In genomic region chr9:35482014-35482898, GRCm38 (mm10) we compare ENCODE assay signal across 26 mouse cellular contexts. TPM values are rescaled to one million over a fixed set of nuclear protein-coding genes. Genes with fewer than 3 reads are reported as not detected.
DNase-seq lines count a peak whose midpoint lies in the region; ATAC-seq and TF ChIP-seq lines count a peak whose summit lies in the region.
"Had no signal": no experiment of that assay in that cellular context is flagged by ENCODE, and none has a peak within 500 bp of the region (broad histone marks: within the 10 kb centered on the region; RNA-seq: fewer than 3 reads in every experiment).

No protein-coding gene starts in this region.

- ATAC-seq in heart, embryonic 12.5 days (ENCODE audit: insufficient number of reproducible peaks, low FRiP score) = no peak
- ATAC-seq in kidney, postnatal 0 days (replicated peaks; ENCODE audit: low FRiP score, low read depth) = no peak
- ATAC-seq: midbrain, embryonic 13.5 days had no signal

- no peaks in the 10 kb centered on the region for H3K27me3 ChIP-seq in heart, embryonic 12.5 days (replicated peaks)
- H3K27me3 ChIP-seq in kidney, postnatal 0 days (ENCODE audit: insufficient read depth, low read length) = no peaks in the 10 kb centered on the region
- H3K27me3 ChIP-seq: midbrain, embryonic 13.5 days; stomach, embryonic 15.5 days had no signal

- WGBS in heart, embryonic 12.5 days = 59% methylated on average over 13 of the region's 13 CpGs
- WGBS in kidney, postnatal 0 days = 53% methylated on average over 13 of the region's 13 CpGs

- no peak for TF ChIP-seq CTCF in kidney, postnatal 0 days (IDR thresholded peaks at IDR 0.05; ENCODE audit: low read depth)

- no peak overlapping the region for H3K4me3 ChIP-seq in heart, embryonic 12.5 days
- no peak overlapping the region for H3K4me3 ChIP-seq in kidney, postnatal 0 days (replicated peaks; ENCODE audit: low read depth, low read length)
- H3K4me3 ChIP-seq: gastrocnemius, adult 2 months; left cerebral cortex, adult 2 months; midbrain, embryonic 13.5 days; stomach, embryonic 15.5 days had no signal

- peak overlapping the region; percentile 16; the same call in 1 of the 2 replicates for H3K27ac ChIP-seq in heart, embryonic 12.5 days (ENCODE audit: poor library complexity, severe bottlenecking)
- no peak overlapping the region for H3K27ac ChIP-seq in kidney, postnatal 0 days
- H3K27ac ChIP-seq: gastrocnemius, adult 2 months; left cerebral cortex, adult 2 months; midbrain, embryonic 13.5 days; stomach, embryonic 15.5 days had no signal

- no peak overlapping the region for H3K4me2 ChIP-seq in heart, embryonic 12.5 days
- no peak overlapping the region for H3K4me2 ChIP-seq in kidney, postnatal 0 days (ENCODE audit: low read length)
- H3K4me2 ChIP-seq: midbrain, embryonic 13.5 days; stomach, embryonic 15.5 days had no signal

- H3K4me1 ChIP-seq in heart, embryonic 12.5 days (replicated peaks) = peaks cover 13% of the 10 kb centered on the region
- no peaks in the 10 kb centered on the region for H3K4me1 ChIP-seq in kidney, postnatal 0 days (replicated peaks; ENCODE audit: insufficient read depth, low read length)
- H3K4me1 ChIP-seq: midbrain, embryonic 13.5 days; stomach, embryonic 15.5 days had no signal

- no peak overlapping the region for H3K9ac ChIP-seq in heart, embryonic 12.5 days
- no peak overlapping the region for H3K9ac ChIP-seq in kidney, postnatal 0 days (ENCODE audit: low read depth, low read length)
- H3K9ac ChIP-seq: midbrain, embryonic 13.5 days; stomach, embryonic 15.5 days had no signal

- DNase-seq in heart, postnatal 4 days = no peak
- peak; percentile 61 for DNase-seq in kidney, postnatal 0 days (ENCODE audit: low spot score)
- DNase-seq in kidney, adult 18-20 months = no peak
- DNase-seq in MN1 (ENCODE audit: low spot score) (peak; percentile 26), adipocyte (ENCODE audit: low spot score) (peak; percentile 48)
- DNase-seq in adrenal gland, adult 2 months = no peak
- DNase-seq in testis, postnatal 14 days (ENCODE audit: low spot score) = no peak
- DNase-seq: adrenal gland, postnatal 14 days; cerebellum, adult 11 months; gastrocnemius, adult 2 months; heart, postnatal 14 days; kidney, adult 8-10 months; layer of hippocampus, adult 9-11 months; liver; lung, postnatal 10 days; right cerebral cortex, postnatal 25 days; thymus, adult 2 months had no signal

- peaks cover 54% of the 10 kb centered on the region for H3K36me3 ChIP-seq in heart, embryonic 12.5 days
- peaks cover 7% of the 10 kb centered on the region; the same call in 1 of the 2 replicates for H3K36me3 ChIP-seq in kidney, postnatal 0 days (ENCODE audit: insufficient read depth, low read length)

- H3K9me3 ChIP-seq in heart, embryonic 12.5 days (replicated peaks) = no peaks in the 10 kb centered on the region
- no peaks in the 10 kb centered on the region for H3K9me3 ChIP-seq in kidney, postnatal 0 days (replicated peaks; ENCODE audit: low read length)
- H3K9me3 ChIP-seq: midbrain, embryonic 13.5 days; stomach, embryonic 15.5 days had no signal

RNA-seq across cellular contexts. Expression of gene Gm1113, which starts 35.8 kb away (rescaled TPM):
- polyA plus RNA-seq in heart, embryonic 12.5 days (2016; fragmentation: Nextera tagmentation; extraction: Ambion mirVana) = not detected in 2 replicates
- not detected for total RNA-seq in heart, postnatal 4 days (2021)
- not detected in 2 replicates for polyA plus RNA-seq in kidney, postnatal 0 days (2015; fragmentation: Nextera tagmentation; extraction: Ambion mirVana)
- total RNA-seq in adrenal gland, adult 2 months (2021) = not detected
- not detected in 2 replicates for polyA plus RNA-seq in adrenal gland, adult 2 months (2012; rRNA removed)
- total RNA-seq: adrenal gland, postnatal 14 days; gastrocnemius, adult 2 months; heart, postnatal 14 days; left cerebral cortex, adult 2 months; megakaryocyte, adult 5-6 weeks; neutrophil, adult 5-6 weeks had no signal
- polyA plus RNA-seq: gonadal fat pad, adult 2 months; liver, embryonic 16.5 days; midbrain, embryonic 13.5 days; spleen, adult 2 months; stomach, embryonic 15.5 days; thymus, adult 2 months had no signal

Comparison
In these comparisons a context has a peak if more than half of its experiments do, and no peak if none do; other contexts are left out.
1. DNase-seq: peak in kidney, postnatal 0 days (single experiment), MN1 (single experiment) and adipocyte (single experiment); none in heart, postnatal 4 days (single experiment), kidney, adult 18-20 months (single experiment), adrenal gland, adult 2 months (single experiment) and testis, postnatal 14 days (single experiment).